Mouse (Mus musculus): ENCODE results near the gene Six1.

- TF ChIP-seq CTCF (IDR thresholded peaks at IDR 0.05; ENCODE audit: control insufficient read depth, insufficient read depth, insufficient replicate concordance, low read depth, low read length) (no peak), POLR2A (IDR thresholded peaks at IDR 0.05; ENCODE audit: control insufficient read depth, low read depth, low read length) (no peak)
Measured at GRCm38 (mm10) chr12:73042903-73043302, 10.8 kb downstream of the Six1 start.

Data from testis, adult 2 months (tissue).